Mouse (Mus musculus) MEL (cell line): ENCODE measurements at regions not wholly inside any gene's neighbourhood (a gene's known extent, or its start where the extent isn't known, plus 50 kb on each side); places are given as distances from the start of the nearest gene placed in this dataset.

Experiments
- DNase-seq: peaks from one replicate; pipeline ENCODE4 v3.0.0; 2011; ENCODE audit warnings: low read depth, low spot score
- H3K27ac ChIP-seq: 2 replicates; pipeline ENCODE4 v1.5.1; 2012; ENCODE audit warnings: low read depth, mild to moderate bottlenecking, control low read depth, low read length, moderate library complexity; ENCODE audit not compliant: control insufficient read depth
- H3K27me3 ChIP-seq, 2 experiments: fragments of 150-350 bp in 1 of 2; sonication (generic) in 1 of 2; 2 replicates each; pipeline ENCODE4 v1.6.1; 2012; ENCODE audit warnings: low read length in 2 of 2, mild to moderate bottlenecking in 2 of 2, improper control_type of control experiment in 1 of 2, moderate library complexity in 1 of 2; ENCODE audit not compliant: insufficient read depth in 2 of 2, control insufficient read depth in 1 of 2
- H3K36me3 ChIP-seq, 2 experiments: 2 replicates each; pipeline ENCODE4 v1.6.1; 2012 to 2014; ENCODE audit warnings: low read length in 2 of 2, improper control_type of control experiment in 1 of 2, inconsistent platforms in 1 of 2, mild to moderate bottlenecking in 1 of 2; ENCODE audit not compliant: insufficient read depth in 2 of 2, control insufficient read depth in 1 of 2
- H3K4me1 ChIP-seq, 2 experiments: fragments of 150-350 bp in 1 of 2; sonication (generic) in 1 of 2; 2 replicates each; pipeline ENCODE4 v1.6.1; 2012; ENCODE audit warnings: low read length in 2 of 2, improper control_type of control experiment in 1 of 2, mild to moderate bottlenecking in 1 of 2; ENCODE audit not compliant: insufficient read depth in 2 of 2, control insufficient read depth in 1 of 2
- H3K4me3 ChIP-seq, 2 experiments: fragments of 150-350 bp in 1 of 2; sonication (generic) in 1 of 2; 2 replicates each; pipeline ENCODE4 v1.5.1; 2012; ENCODE audit warnings: low read depth in 2 of 2, low read length in 2 of 2, mild to moderate bottlenecking in 2 of 2, moderate library complexity in 2 of 2, control low read depth in 1 of 2, improper control_type of control experiment in 1 of 2; ENCODE audit not compliant: control insufficient read depth in 1 of 2, insufficient read depth in 1 of 2
- H3K79me2 ChIP-seq: 2 replicates; pipeline ENCODE4 v1.6.1; 2012; ENCODE audit warnings: mild to moderate bottlenecking, low read length, moderate library complexity; ENCODE audit not compliant: control insufficient read depth, poor library complexity, insufficient read depth
- H3K9ac ChIP-seq: 2 replicates; pipeline ENCODE4 v1.6.1; 2012; ENCODE audit warnings: low read depth, mild to moderate bottlenecking, control low read depth, low read length, moderate library complexity; ENCODE audit not compliant: control insufficient read depth, poor library complexity, severe bottlenecking
- H3K9me3 ChIP-seq: fragments of 150-350 bp; sonication (generic); replicated peaks from 2 replicates; pipeline ENCODE4 v1.6.1; 2012; ENCODE audit warnings: mild to moderate bottlenecking, low read length, improper control_type of control experiment, moderate library complexity; ENCODE audit not compliant: insufficient read depth
- CHD1 ChIP-seq: IDR thresholded peaks from 2 replicates; pipeline ENCODE4 v1.6.1; 2012; ENCODE audit warnings: low read depth, mild to moderate bottlenecking, inconsistent platforms, low read length, improper control_type of control experiment
- E2F4 ChIP-seq: IDR thresholded peaks from 2 replicates; pipeline ENCODE4 v1.6.1; 2011; ENCODE audit warnings: low read depth, low read length, improper control_type of control experiment, borderline replicate concordance
- EP300 ChIP-seq, 2 experiments: IDR thresholded peaks; 2 replicates each; pipeline ENCODE4 v1.6.1; 2011; ENCODE audit warnings: improper control_type of control experiment in 2 of 2, low read length in 2 of 2, low read depth in 1 of 2, mild to moderate bottlenecking in 1 of 2
- HCFC1 ChIP-seq: IDR thresholded peaks from 2 replicates; pipeline ENCODE4 v1.6.1; 2012; ENCODE audit warnings: low read depth, mild to moderate bottlenecking, inconsistent platforms, low read length, improper control_type of control experiment, moderate library complexity
- KAT2A ChIP-seq: conservative IDR thresholded peaks from 2 replicates; pipeline ENCODE4 v1.6.1; 2012; ENCODE audit warnings: low read depth, low read length, improper control_type of control experiment, inconsistent platforms
- MAX ChIP-seq: IDR thresholded peaks from 2 replicates; pipeline ENCODE4 v1.6.1; 2011; ENCODE audit warnings: low read length, improper control_type of control experiment
- MYC ChIP-seq: IDR thresholded peaks from 2 replicates; pipeline ENCODE4 v1.6.1; 2011; ENCODE audit warnings: low read depth, mild to moderate bottlenecking, low read length, improper control_type of control experiment, moderate library complexity
- RCOR1 ChIP-seq: IDR thresholded peaks from 2 replicates; pipeline ENCODE4 v1.6.1; 2012; ENCODE audit warnings: low read depth, mild to moderate bottlenecking, inconsistent platforms, low read length, improper control_type of control experiment
- SIN3A ChIP-seq: IDR thresholded peaks from 2 replicates; pipeline ENCODE4 v1.6.1; 2012; ENCODE audit warnings: low read length, improper control_type of control experiment, inconsistent platforms
- UBTF ChIP-seq: IDR thresholded peaks from 2 replicates; pipeline ENCODE4 v1.6.1; 2012; ENCODE audit warnings: low read depth, mild to moderate bottlenecking, inconsistent platforms, low read length, improper control_type of control experiment, moderate library complexity, borderline replicate concordance; ENCODE audit not compliant: insufficient read depth

GRCm38 (mm10) chr13:57107956-57108355 is 212.2 kb upstream of the Trpc7 start:
- no peaks in the 10 kb centered on the region for H3K9me3 ChIP-seq
- H3K36me3 ChIP-seq, result no peaks in the 10 kb centered on the region
- no peak for DNase-seq
- H3K27me3 ChIP-seq, result no peaks in the 10 kb centered on the region
- no peaks in the 10 kb centered on the region for H3K4me1 ChIP-seq
- no peaks in the 10 kb centered on the region for H3K79me2 ChIP-seq
- H3K9ac ChIP-seq, result no peak overlapping the region
- no peak for TF ChIP-seq UBTF
- no peak for TF ChIP-seq SIN3A
- no peak for TF ChIP-seq CHD1
- no peak overlapping the region for H3K27ac ChIP-seq
- no peak overlapping the region for H3K4me3 ChIP-seq

GRCm38 (mm10) chr13:57099601-57100000 is 203.8 kb upstream of the Trpc7 start:
- Histone ChIP-seq H3K27ac (no peak overlapping the region), H3K9me3 (no peaks in the 10 kb centered on the region), H3K79me2 (no peaks in the 10 kb centered on the region), H3K36me3 (no peaks in the 10 kb centered on the region), H3K4me1 (no peaks in the 10 kb centered on the region), H3K4me3 (no peak overlapping the region), H3K9ac (no peak overlapping the region), H3K27me3 (no peaks in the 10 kb centered on the region)
- DNase-seq, result no peak
- no peak for TF ChIP-seq E2F4
- TF ChIP-seq RCOR1, result no peak
- no peak for TF ChIP-seq MYC
- no peak for TF ChIP-seq EP300 (IDR thresholded peaks at IDR 0.05; ENCODE audit: low read depth in 1 of 2, low read length in 2 of 2)
- TF ChIP-seq MAX, result no peak

- no peaks in the 10 kb centered on the region for H3K9me3 ChIP-seq
- no peak overlapping the region for H3K4me3 ChIP-seq
- H3K9ac ChIP-seq, result no peak overlapping the region
- no peak overlapping the region for H3K27ac ChIP-seq
- DNase-seq, result no peak
- H3K27me3 ChIP-seq, result no peaks in the 10 kb centered on the region
- H3K36me3 ChIP-seq, result no peaks in the 10 kb centered on the region
- H3K4me1 ChIP-seq, result no peaks in the 10 kb centered on the region
- no peak for TF ChIP-seq MAX
- TF ChIP-seq MYC, result no peak
- no peak for TF ChIP-seq HCFC1
- no peak for TF ChIP-seq KAT2A
- TF ChIP-seq SIN3A, result no peak
- H3K79me2 ChIP-seq, result no peaks in the 10 kb centered on the region
Observed at GRCm38 (mm10) chr13:57091886-57092285, 196.1 kb upstream of the Trpc7 start.
